Mouse (Mus musculus) megakaryocyte, embryonic 14.5 days (primary cell): Measurements from ENCODE around the gene Erich4.

Source experiments
- FLI1 ChIP-seq: IDR thresholded peaks from 2 replicates; pipeline ENCODE4 v1.6.1; 2012; ENCODE audit warnings: low read length, inconsistent platforms, mixed read lengths
- GATA1 ChIP-seq: IDR thresholded peaks from 3 replicates; pipeline ENCODE4 v1.6.1; 2012; ENCODE audit warnings: mixed read lengths, low read length, inconsistent platforms, borderline replicate concordance

DNA sequence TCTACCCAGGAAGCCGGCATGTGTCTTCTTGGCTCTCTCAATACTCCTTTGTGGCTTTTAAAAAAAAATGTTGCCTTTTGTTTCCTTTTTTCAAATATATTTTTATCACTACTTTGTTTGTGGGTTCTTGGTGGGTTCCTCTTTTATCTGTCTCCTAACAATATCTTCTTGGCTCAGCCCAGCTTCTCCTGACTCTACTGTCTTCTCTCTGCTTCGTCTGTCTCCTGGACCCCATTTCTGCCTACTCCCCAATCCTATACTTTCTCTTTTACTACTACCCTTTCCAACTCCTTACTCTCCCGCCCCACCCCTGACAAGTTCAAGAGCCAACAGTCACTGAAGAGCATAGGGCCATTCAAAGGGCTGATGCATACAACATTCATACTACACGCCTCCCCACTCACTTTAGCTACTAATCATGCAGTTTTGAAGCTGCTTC, 9.0 kb downstream of the Erich4 start:
- no peak for TF ChIP-seq GATA1
- no peak for TF ChIP-seq FLI1
